Mouse (Mus musculus) heart, embryonic 13.5 days (tissue): Measurements from ENCODE around the gene Tor4a. TPM values are rescaled to one million over a fixed set of nuclear protein-coding genes. Genes with fewer than 3 reads are reported as not detected.

Experiments
- ATAC-seq: fragments of 200-750 bp; cut with Nextera tagmentation; 2 replicates; pipeline ENCODE4 v1.8.0; 2017; ENCODE audit warnings: moderate TSS enrichment; ENCODE audit not compliant: insufficient number of reproducible peaks, low FRiP score, low TSS enrichment; ENCODE audit errors: extremely low read depth
- H3K27ac ChIP-seq: fragments of 300-500 bp; sonication (generic); replicated peaks from 2 replicates; pipeline ENCODE4 v1.5.1; 2015; ENCODE audit warnings: moderate library complexity, mild to moderate bottlenecking, inconsistent platforms
- H3K27me3 ChIP-seq: fragments of 300-500 bp; sonication (generic); replicated peaks from 2 replicates; pipeline ENCODE4 v1.6.1; 2015; ENCODE audit warnings: mild to moderate bottlenecking, inconsistent platforms
- H3K36me3 ChIP-seq: fragments of 300-500 bp; sonication (generic); 2 replicates; pipeline ENCODE4 v1.6.1; 2015; ENCODE audit warnings: mild to moderate bottlenecking, inconsistent platforms
- H3K4me1 ChIP-seq: fragments of 300-500 bp; sonication (generic); 2 replicates; pipeline ENCODE4 v1.6.1; 2015; ENCODE audit warnings: inconsistent platforms
- H3K4me2 ChIP-seq: fragments of 300-500 bp; sonication (generic); 2 replicates; pipeline ENCODE4 v1.6.1; 2015; ENCODE audit warnings: inconsistent platforms, mild to moderate bottlenecking, moderate library complexity
- H3K4me3 ChIP-seq: fragments of 300-500 bp; sonication (generic); 2 replicates; pipeline ENCODE4 v1.5.1; 2015; ENCODE audit warnings: moderate library complexity, mild to moderate bottlenecking, inconsistent platforms
- H3K9ac ChIP-seq: fragments of 300-500 bp; sonication (generic); 2 replicates; pipeline ENCODE4 v1.6.1; 2015; ENCODE audit warnings: inconsistent platforms, mild to moderate bottlenecking, moderate library complexity
- H3K9me3 ChIP-seq: fragments of 300-500 bp; sonication (generic); 2 replicates; pipeline ENCODE4 v1.6.1; 2016; ENCODE audit warnings: inconsistent platforms
- WGBS: fragments of 180-500 bp; shearing (Covaris S2); methylation state at CpG from one replicate; pipeline ENCODE4 v1.1.7; 2015; ENCODE audit warnings: mixed read lengths; 5-methylcytosine and 5-hydroxymethylcytosine counted together
- polyA plus RNA-seq: library from polyadenylated mRNA; unstranded; fragments of >200 nt; fragmentation: Nextera tagmentation; extraction: Ambion mirVana; gene quantifications from 2 replicates; pipeline ENCODE4 v1.2.1, GENCODE M21; 2015

Tor4a gene
- polyA plus RNA-seq, 1 experiment from 2014 or later = 6.4 TPM

GRCm38 (mm10) chr2:25224766-25225752, 28.4 kb upstream of the Tor4a start:
- 2% methylated on average over 41 of the region's 41 CpGs for WGBS
- Histone ChIP-seq H3K4me3 (peak overlapping the region; percentile 79), H3K9ac (peak overlapping the region; percentile 82), H3K9me3 (no peaks in the 10 kb centered on the region), H3K4me2 (peak overlapping the region; percentile 69), H3K4me1 (peaks cover 25% of the 10 kb centered on the region), H3K27ac (peak overlapping the region; percentile 98), H3K27me3 (peaks cover 11% of the 10 kb centered on the region), H3K36me3 (peaks cover 24% of the 10 kb centered on the region)
- peak; percentile 93 for ATAC-seq

GRCm38 (mm10) chr2:25224492-25224765, 27.7 kb upstream of the Tor4a start, which contains the start of gene Tubb4b:
Gene Tubb4b, minus strand, starts transcription at chr2:25224702.
- WGBS = under 1% methylated on average over 17 of the region's 17 CpGs
- peak within 1 kb of the TSS; percentile 96 for H3K4me2 ChIP-seq

GRCm38 (mm10) chr2:25223681-25224491, 27.2 kb upstream of the Tor4a start:
- no peaks in the 10 kb centered on the region for H3K27me3 ChIP-seq
- peak overlapping the region; percentile 96 for H3K4me2 ChIP-seq
- 2% methylated on average over 51 of the region's 53 CpGs for WGBS
- H3K9ac ChIP-seq = peak overlapping the region; percentile 85
- no peaks in the 10 kb centered on the region for H3K9me3 ChIP-seq
- H3K27ac ChIP-seq = peak overlapping the region; percentile 92
- peak; percentile 71 for ATAC-seq
- peaks cover 24% of the 10 kb centered on the region for H3K36me3 ChIP-seq
- H3K4me3 ChIP-seq = peak overlapping the region; percentile 79
- H3K4me1 ChIP-seq = peaks cover 23% of the 10 kb centered on the region

More at GRCm38 (mm10) chr2:25224492-25224765, 27.7 kb upstream of the Tor4a start, which contains the start of gene Tubb4b:
- Histone ChIP-seq H3K27ac (peak within 1 kb of the TSS; percentile 98), H3K9ac (peak within 1 kb of the TSS; percentile 85), H3K4me1 (peaks cover 25% of the 10 kb centered on the region), H3K36me3 (peaks cover 24% of the 10 kb centered on the region), H3K9me3 (no peaks in the 10 kb centered on the region), H3K4me3 (peak within 1 kb of the TSS; percentile 79), H3K27me3 (peaks cover 4% of the 10 kb centered on the region)
- no peak for ATAC-seq

- Histone ChIP-seq H3K4me3 (no peak overlapping the region), H3K9me3 (no peaks in the 10 kb centered on the region), H3K4me1 (peaks cover 15% of the 10 kb centered on the region), H3K27ac (no peak overlapping the region), H3K4me2 (no peak overlapping the region), H3K36me3 (peaks cover 24% of the 10 kb centered on the region), H3K9ac (no peak overlapping the region), H3K27me3 (no peaks in the 10 kb centered on the region)
- 61% methylated on average over 5 of the region's 5 CpGs for WGBS
- no peak for ATAC-seq
These were observed 24.7 kb upstream of the Tor4a start for GRCm38 (mm10) chr2:25221331-25221772.

GRCm38 (mm10) chr2:25218445-25218844, 21.8 kb upstream of the Tor4a start, which contains the start of gene Fam166a:
Gene Fam166a, plus strand, starts transcription at chr2:25218745.
- Histone ChIP-seq H3K9me3 (no peaks in the 10 kb centered on the region), H3K9ac (no peak within 1 kb of the TSS), H3K4me1 (peaks cover 5% of the 10 kb centered on the region), H3K36me3 (peaks cover 23% of the 10 kb centered on the region), H3K27ac (no peak within 1 kb of the TSS), H3K27me3 (peaks cover 11% of the 10 kb centered on the region), H3K4me3 (no peak within 1 kb of the TSS), H3K4me2 (no peak within 1 kb of the TSS)
- ATAC-seq = no peak

GRCm38 (mm10) chr2:25217666-25218065, 21.0 kb upstream of the Tor4a start:
- Histone ChIP-seq H3K4me2 (no peak overlapping the region), H3K36me3 (peaks cover 15% of the 10 kb centered on the region), H3K4me3 (no peak overlapping the region), H3K9me3 (no peaks in the 10 kb centered on the region), H3K27ac (no peak overlapping the region), H3K27me3 (peaks cover 19% of the 10 kb centered on the region), H3K9ac (no peak overlapping the region), H3K4me1 (no peaks in the 10 kb centered on the region)
- WGBS = 53% methylated on average over 2 of the region's 2 CpGs
- no peak for ATAC-seq

- Histone ChIP-seq H3K9me3 (no peaks in the 10 kb centered on the region), H3K4me2 (no peak within 1 kb of the TSS), H3K27me3 (peaks cover 24% of the 10 kb centered on the region), H3K4me3 (no peak within 1 kb of the TSS), H3K36me3 (peaks cover 6% of the 10 kb centered on the region), H3K4me1 (peaks cover 17% of the 10 kb centered on the region), H3K27ac (no peak within 1 kb of the TSS), H3K9ac (no peak within 1 kb of the TSS)
- no peak for ATAC-seq
- WGBS = 79% methylated on average over 3 of the region's 3 CpGs
These were observed 17.8 kb upstream of the Tor4a start, which contains the start of gene Stpg3 for GRCm38 (mm10) chr2:25214444-25214843. Gene Stpg3, minus strand, starts transcription at chr2:25214637.

GRCm38 (mm10) chr2:25213266-25213865, 16.7 kb upstream of the Tor4a start:
- H3K4me1 ChIP-seq = peaks cover 23% of the 10 kb centered on the region
- no peak overlapping the region for H3K9ac ChIP-seq
- H3K27me3 ChIP-seq = peaks cover 24% of the 10 kb centered on the region
- no peak overlapping the region for H3K27ac ChIP-seq
- H3K36me3 ChIP-seq = peaks cover 15% of the 10 kb centered on the region
- no peaks in the 10 kb centered on the region for H3K9me3 ChIP-seq
- no peak overlapping the region for H3K4me3 ChIP-seq
- ATAC-seq = no peak
- no peak overlapping the region for H3K4me2 ChIP-seq
- 51% methylated on average over 23 of the region's 23 CpGs for WGBS

- WGBS = under 1% methylated on average over 44 of the region's 44 CpGs
- H3K4me1 ChIP-seq = peaks cover 23% of the 10 kb centered on the region
- no peaks in the 10 kb centered on the region for H3K9me3 ChIP-seq
- H3K36me3 ChIP-seq = peaks cover 35% of the 10 kb centered on the region
- H3K27me3 ChIP-seq = peaks cover 24% of the 10 kb centered on the region
- H3K27ac ChIP-seq = peak within 1 kb of the TSS; percentile 89
- peak within 1 kb of the TSS; percentile 96 for H3K9ac ChIP-seq
- peak within 1 kb of the TSS; percentile 98 for H3K4me3 ChIP-seq
- ATAC-seq = peak; percentile 74
- peak within 1 kb of the TSS; percentile 82 for H3K4me2 ChIP-seq
These were observed 14.5 kb upstream of the Tor4a start, which contains the start of gene Nelfb for GRCm38 (mm10) chr2:25211121-25211670. Gene Nelfb, minus strand, starts transcription at chr2:25211489.

GRCm38 (mm10) chr2:25210686-25211085, 14.0 kb upstream of the Tor4a start:
- peaks cover 24% of the 10 kb centered on the region for H3K27me3 ChIP-seq
- H3K9ac ChIP-seq = peak overlapping the region; percentile 96
- H3K27ac ChIP-seq = peak overlapping the region; percentile 89
- H3K4me2 ChIP-seq = peak overlapping the region; percentile 82
- H3K36me3 ChIP-seq = peaks cover 40% of the 10 kb centered on the region
- peaks cover 23% of the 10 kb centered on the region for H3K4me1 ChIP-seq
- peak; percentile 9; the same call in 1 of the 2 replicates for ATAC-seq
- H3K4me3 ChIP-seq = peak overlapping the region; percentile 98
- under 1% methylated on average over 24 of the region's 24 CpGs for WGBS
- no peaks in the 10 kb centered on the region for H3K9me3 ChIP-seq
